Mouse (Mus musculus) intestine, postnatal 0 days (tissue): Measurements from ENCODE around the gene Sptb. TPM values are rescaled to one million over a fixed set of nuclear protein-coding genes. Genes with fewer than 3 reads are reported as not detected.

Experiments used
- ATAC-seq: fragments of 200-750 bp; cut with Nextera tagmentation; 2 replicates; pipeline ENCODE4 v1.8.0; 2017; ENCODE audit warnings: mild to moderate bottlenecking, moderate TSS enrichment, moderate library complexity
- H3K27ac ChIP-seq: fragments of 300-500 bp; sonication (generic); 2 replicates; pipeline ENCODE4 v1.5.1; 2014; ENCODE audit warnings: mild to moderate bottlenecking, low read depth, low read length, moderate library complexity
- H3K27me3 ChIP-seq: fragments of 300-500 bp; sonication (generic); replicated peaks from 2 replicates; pipeline ENCODE4 v1.6.1; 2014; ENCODE audit warnings: low read length, mixed read lengths; ENCODE audit not compliant: control insufficient read depth, insufficient read depth
- H3K36me3 ChIP-seq: fragments of 300-500 bp; sonication (generic); 2 replicates; pipeline ENCODE4 v1.6.1; 2014; ENCODE audit warnings: mild to moderate bottlenecking, moderate library complexity; ENCODE audit not compliant: control insufficient read depth, insufficient read depth
- H3K4me1 ChIP-seq: fragments of 300-500 bp; sonication (generic); replicated peaks from 2 replicates; pipeline ENCODE4 v1.6.1; 2014; ENCODE audit warnings: antibody characterized with exemption, low read length, mixed read lengths; ENCODE audit not compliant: control insufficient read depth, insufficient read depth
- H3K4me2 ChIP-seq: fragments of 300-500 bp; sonication (generic); replicated peaks from 2 replicates; pipeline ENCODE4 v1.6.1; 2014; ENCODE audit warnings: low read depth, mild to moderate bottlenecking, moderate library complexity
- H3K4me3 ChIP-seq: fragments of 300-500 bp; sonication (generic); 2 replicates; pipeline ENCODE4 v1.5.1; 2014; ENCODE audit warnings: low read depth, low read length
- H3K9ac ChIP-seq: fragments of 300-500 bp; sonication (generic); 2 replicates; pipeline ENCODE4 v1.6.1; 2014; ENCODE audit warnings: mild to moderate bottlenecking, low read depth, low read length
- H3K9me3 ChIP-seq: fragments of 300-500 bp; sonication (generic); 2 replicates; pipeline ENCODE4 v1.6.1; 2016; ENCODE audit warnings: mixed run types; ENCODE audit not compliant: control insufficient read depth
- CTCF ChIP-seq: sonication (generic); IDR thresholded peaks from 2 replicates; pipeline ENCODE4 v1.5.1; 2016; ENCODE audit warnings: low read depth, mild to moderate bottlenecking, control low read depth, antibody characterized with exemption, moderate library complexity
- WGBS: fragments of 180-500 bp; shearing (Covaris S2); extraction: QIAGEN DNeasy Blood & Tissue Kit; methylation state at CpG from one replicate; pipeline ENCODE4 v1.1.7; 2014; 5-methylcytosine and 5-hydroxymethylcytosine counted together
- polyA plus RNA-seq: library from polyadenylated mRNA; unstranded; fragments of >200 nt; fragmentation: Nextera tagmentation; extraction: Ambion mirVana; gene quantifications from 2 replicates; pipeline ENCODE4 v1.2.1, GENCODE M21; 2015

Gene Sptb
- polyA plus RNA-seq, 1 experiment from 2014 or later: 0.35 TPM

DNA sequence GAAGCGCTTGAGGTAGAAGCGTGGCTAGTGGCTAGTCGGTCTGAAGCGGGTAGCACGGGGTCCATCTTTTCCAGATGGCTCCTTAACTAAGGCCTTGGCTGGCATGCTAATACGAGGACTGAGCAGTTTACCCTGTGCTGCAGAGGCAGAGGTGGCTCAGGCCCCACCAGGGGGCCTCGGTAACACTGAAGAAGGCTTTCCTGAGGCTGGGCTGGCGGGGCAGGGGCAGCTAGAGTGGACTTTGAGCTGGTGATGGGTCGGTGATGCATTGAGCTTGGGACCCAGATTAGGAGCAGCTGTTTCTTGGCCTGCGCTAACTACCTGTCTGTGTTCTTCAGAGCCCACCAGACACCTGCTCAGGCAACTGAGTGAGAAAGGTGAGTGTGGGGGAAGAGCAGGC, 139.1 kb downstream of the Sptb start:
- WGBS: 79% methylated on average over 10 of the region's 10 CpGs
- Histone ChIP-seq H3K4me2 (no peak overlapping the region), H3K9ac (no peak overlapping the region), H3K4me1 (no peaks in the 10 kb centered on the region), H3K27me3 (no peaks in the 10 kb centered on the region), H3K9me3 (no peaks in the 10 kb centered on the region), H3K27ac (no peak overlapping the region), H3K36me3 (peaks cover 82% of the 10 kb centered on the region), H3K4me3 (no peak overlapping the region)
- no peak for ATAC-seq
- TF ChIP-seq CTCF: peak; percentile 38

DNA sequence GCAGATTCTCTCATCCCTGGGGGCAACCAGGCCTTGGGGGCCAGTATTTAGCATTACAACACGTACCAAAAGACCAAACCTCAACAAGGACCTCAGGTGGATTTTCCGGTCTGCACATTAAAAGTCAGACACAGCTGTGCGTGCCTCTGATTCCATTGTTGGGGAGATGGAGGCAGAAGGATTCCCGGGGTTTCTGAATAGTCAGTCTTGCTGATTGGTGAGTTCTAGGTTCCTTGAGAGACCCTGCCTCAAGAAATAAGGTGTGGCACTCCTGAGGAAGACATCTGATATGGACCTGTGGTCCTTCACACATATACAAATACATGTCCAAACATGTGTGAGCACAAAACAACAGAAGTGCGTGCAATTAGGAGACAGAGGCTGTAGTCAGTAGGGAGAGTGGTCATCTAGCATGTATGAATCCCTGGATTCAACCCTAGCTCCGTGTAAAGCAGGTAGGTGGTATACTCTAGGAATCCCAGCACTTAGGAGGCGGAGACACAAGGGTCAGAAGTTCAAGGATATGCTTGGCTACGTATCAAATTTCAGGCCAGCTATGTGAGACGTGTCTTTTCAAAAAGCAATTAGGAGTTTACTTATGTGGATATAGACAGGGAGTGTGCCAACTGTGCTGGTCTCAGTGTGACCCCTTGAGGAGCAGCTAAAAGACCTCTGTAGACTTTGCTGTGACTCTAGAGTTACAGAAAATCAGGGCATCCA, 140.0 kb downstream of the Sptb start:
- ATAC-seq: no peak

DNA sequence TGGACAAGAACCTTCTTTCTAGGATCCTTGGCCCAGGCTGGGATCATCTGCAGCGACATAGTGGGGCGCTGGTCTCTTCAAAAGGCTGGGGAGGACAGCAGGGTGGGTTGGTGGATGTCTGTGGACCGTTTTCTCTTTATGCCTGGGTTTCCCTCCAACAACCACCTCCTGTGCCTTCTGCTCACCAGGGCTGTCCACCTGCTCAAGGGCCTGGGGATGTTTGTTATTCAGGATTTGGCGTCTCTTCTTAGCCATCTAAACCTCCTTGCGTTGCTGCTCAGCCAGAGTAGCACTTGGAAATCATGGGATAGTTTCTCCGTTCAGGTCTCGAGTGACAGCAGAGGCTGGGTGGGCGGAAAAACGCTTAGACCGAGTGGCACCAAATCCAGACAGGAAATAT, 144.1 kb downstream of the Sptb start:
- no peak for TF ChIP-seq CTCF
- no peak for ATAC-seq
- WGBS: 91% methylated on average over 10 of the region's 10 CpGs

More for the DNA sequence above, 140.0 kb downstream of the Sptb start:
- Histone ChIP-seq H3K4me2 (no peak overlapping the region), H3K36me3 (peaks cover 82% of the 10 kb centered on the region), H3K27me3 (no peaks in the 10 kb centered on the region), H3K4me1 (no peaks in the 10 kb centered on the region), H3K4me3 (no peak overlapping the region), H3K9ac (no peak overlapping the region), H3K9me3 (no peaks in the 10 kb centered on the region), H3K27ac (no peak overlapping the region)
- TF ChIP-seq CTCF: no peak
- WGBS: 64% methylated on average over 9 of the region's 9 CpGs

DNA sequence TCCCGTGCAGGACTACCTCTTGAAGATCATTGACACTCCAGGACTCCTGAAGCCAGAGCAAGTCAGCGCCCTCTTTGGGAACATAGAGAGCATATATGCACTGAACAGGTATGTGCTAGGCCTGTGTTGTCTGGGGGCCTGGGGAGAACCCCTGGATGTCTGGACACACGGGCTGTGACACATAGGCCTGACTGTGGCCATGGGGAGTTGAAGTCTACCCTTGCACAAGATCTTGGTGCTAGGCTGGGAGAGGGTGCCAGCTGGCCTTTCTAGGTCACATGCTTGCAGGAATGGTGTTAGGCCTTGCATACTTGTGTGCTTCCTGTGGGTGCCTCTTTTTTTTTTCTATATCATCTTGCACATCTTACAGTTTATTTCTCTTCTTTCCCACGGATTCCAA, 148.2 kb downstream of the Sptb start:
- H3K9ac ChIP-seq: no peak overlapping the region
- H3K36me3 ChIP-seq: peaks cover 69% of the 10 kb centered on the region
- no peaks in the 10 kb centered on the region for H3K9me3 ChIP-seq
- no peak for TF ChIP-seq CTCF
- no peak overlapping the region for H3K4me3 ChIP-seq
- peaks cover 9% of the 10 kb centered on the region; the same call in 1 of the 2 replicates for H3K4me1 ChIP-seq
- WGBS: 93% methylated on average over 4 of the region's 4 CpGs
- no peak overlapping the region for H3K4me2 ChIP-seq
- H3K27me3 ChIP-seq: no peaks in the 10 kb centered on the region
- no peak for ATAC-seq
- no peak overlapping the region for H3K27ac ChIP-seq

More for the DNA sequence above, 144.1 kb downstream of the Sptb start:
- no peak overlapping the region for H3K4me2 ChIP-seq
- H3K4me1 ChIP-seq: no peaks in the 10 kb centered on the region
- H3K36me3 ChIP-seq: peaks cover 80% of the 10 kb centered on the region
- no peaks in the 10 kb centered on the region for H3K27me3 ChIP-seq
- no peaks in the 10 kb centered on the region for H3K9me3 ChIP-seq
- no peak overlapping the region for H3K9ac ChIP-seq
- H3K27ac ChIP-seq: no peak overlapping the region
- no peak overlapping the region for H3K4me3 ChIP-seq

DNA sequence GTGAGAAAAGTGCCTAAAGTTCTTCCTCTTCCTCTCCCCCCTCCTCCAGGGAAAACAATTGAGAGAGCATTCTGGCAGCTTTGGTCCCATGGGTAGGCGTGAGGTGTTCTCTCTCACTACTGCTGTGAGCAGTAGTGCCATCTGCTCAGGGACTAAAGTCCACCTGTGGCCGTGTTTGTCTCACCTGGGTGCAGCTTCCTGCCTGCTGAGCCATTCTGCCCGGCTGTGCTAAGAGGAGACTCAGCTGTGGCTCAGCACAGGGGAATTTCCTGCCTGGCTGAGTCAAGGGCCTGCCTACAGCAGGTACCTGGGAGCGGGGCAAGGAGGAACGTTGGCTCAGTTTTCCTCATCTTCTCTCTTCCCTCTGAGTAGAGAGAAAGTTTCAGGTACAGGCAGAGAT, 152.1 kb downstream of the Sptb start:
- Histone ChIP-seq H3K4me3 (no peak overlapping the region), H3K4me1 (peaks cover 26% of the 10 kb centered on the region), H3K4me2 (no peak overlapping the region; the same call in 1 of the 2 replicates), H3K27me3 (no peaks in the 10 kb centered on the region), H3K27ac (peak overlapping the region; percentile 55), H3K36me3 (peaks cover 29% of the 10 kb centered on the region), H3K9ac (no peak overlapping the region), H3K9me3 (no peaks in the 10 kb centered on the region)
- ATAC-seq: peak; percentile 91
- TF ChIP-seq CTCF: no peak
- WGBS: 37% methylated on average over 5 of the region's 5 CpGs

DNA sequence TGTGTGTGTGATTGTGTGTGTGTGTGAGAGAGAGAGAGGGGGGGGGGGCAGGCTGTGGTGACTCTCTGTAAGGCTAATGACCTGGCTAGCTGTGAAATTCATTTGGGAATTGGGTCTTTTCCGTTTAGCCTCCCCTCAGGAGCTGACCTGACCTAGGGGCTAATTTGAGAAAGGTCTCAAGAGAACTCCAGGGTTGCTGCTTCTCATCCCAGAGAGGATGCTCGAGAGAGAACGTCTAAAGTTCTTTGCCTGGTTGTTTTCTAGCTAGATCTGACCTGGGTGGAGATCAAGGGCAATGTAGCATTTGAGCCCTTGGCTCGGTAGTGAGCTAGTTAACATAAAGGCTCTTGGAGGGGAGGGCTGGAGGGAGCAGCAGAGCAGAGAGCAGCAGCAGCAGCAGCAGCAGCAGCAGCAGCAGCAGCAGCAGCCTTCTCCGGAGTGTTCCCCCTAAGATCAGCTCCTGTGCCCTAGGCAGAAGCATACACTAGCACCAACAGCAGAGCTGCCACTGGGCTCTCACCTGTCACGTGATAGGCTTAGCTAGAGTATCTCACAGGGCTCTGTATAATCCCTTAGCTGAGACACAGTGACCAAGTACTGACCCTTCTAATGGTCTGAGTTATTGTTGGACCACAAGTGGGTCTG, 153.5 kb downstream of the Sptb start:
- Histone ChIP-seq H3K9ac (no peak overlapping the region), H3K4me1 (peaks cover 26% of the 10 kb centered on the region), H3K9me3 (no peaks in the 10 kb centered on the region), H3K4me3 (no peak overlapping the region), H3K4me2 (no peak overlapping the region), H3K36me3 (peaks cover 16% of the 10 kb centered on the region), H3K27me3 (no peaks in the 10 kb centered on the region), H3K27ac (peak overlapping the region; percentile 55; the same call in 1 of the 2 replicates)
- no peak for ATAC-seq
- 32% methylated on average over 6 of the region's 6 CpGs for WGBS
- no peak for TF ChIP-seq CTCF
